Mouse (Mus musculus): ENCODE measurements around the gene St6galnac3.
A peak's percentile ranks its signal among the peaks of the same experiment; 100 is the strongest.

St6galnac3 gene

DNA sequence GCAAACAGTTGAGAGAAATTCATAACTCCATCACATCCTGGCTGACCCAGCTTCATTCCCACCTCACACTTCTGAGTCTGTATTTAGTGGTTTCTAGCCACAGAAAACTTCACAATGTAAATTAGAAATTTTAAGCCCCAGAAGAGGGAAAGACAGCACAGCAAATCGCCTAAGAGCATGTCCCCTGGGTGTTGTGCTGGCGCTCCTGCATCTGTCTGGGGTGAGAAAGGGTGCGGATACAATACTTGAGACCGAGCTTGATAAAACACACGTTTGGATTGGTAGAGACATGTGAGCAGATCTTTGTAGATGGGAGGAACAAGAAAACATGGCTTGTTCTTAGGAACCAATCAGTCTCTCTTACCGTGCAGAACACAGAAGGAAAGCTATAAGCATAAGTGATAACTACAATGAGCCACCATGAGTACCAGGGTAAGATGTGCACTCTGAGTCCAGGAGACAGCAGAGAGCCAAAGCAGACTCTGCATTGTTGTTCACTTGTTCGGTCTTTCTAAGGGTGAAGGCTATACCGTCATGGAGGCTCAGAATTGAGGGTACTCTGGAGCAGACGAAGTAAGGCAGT lies 214.8 kb downstream of the St6galnac3 start:
- no peak for DNase-seq

DNA sequence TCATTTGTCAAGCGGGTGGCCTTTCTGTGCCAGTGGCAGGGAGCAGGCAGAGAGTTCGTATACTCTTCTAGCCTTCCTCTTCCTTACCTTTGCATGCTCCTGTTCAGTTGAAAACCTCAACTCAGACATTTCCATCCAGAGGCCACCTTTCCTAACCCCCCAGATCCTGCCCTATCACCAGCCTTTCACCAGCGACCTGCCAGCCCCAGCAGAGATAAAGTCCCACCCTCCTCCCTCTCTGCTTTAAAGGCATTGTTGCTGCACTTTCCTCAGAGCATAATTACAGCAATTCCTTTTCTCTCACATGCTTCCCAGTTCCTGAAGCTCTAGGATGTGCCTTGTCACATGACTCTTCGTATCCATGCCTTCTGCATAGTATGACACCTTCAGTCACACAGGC lies 215.3 kb downstream of the St6galnac3 start:
- DNase-seq: no peak

DNA sequence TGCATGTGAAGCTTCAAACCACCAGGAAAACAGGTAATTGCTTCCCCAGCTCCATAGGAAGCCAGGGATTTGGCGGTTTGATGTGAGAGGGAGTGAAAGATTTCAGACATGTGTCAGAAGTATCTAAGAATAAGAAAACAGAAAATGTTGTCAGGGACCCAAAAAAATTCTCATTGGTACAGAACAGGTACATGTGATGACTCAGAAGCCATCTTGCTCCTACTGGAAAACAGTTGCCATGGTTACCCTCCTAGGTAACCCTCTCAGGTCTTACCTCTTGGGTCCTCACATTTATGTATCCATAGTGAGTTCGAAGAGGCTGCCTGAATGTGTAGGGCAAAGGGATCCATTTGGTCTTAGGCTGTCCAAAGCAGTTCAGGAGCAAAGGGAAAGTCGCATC lies 215.9 kb downstream of the St6galnac3 start:
- no peak for DNase-seq

DNA sequence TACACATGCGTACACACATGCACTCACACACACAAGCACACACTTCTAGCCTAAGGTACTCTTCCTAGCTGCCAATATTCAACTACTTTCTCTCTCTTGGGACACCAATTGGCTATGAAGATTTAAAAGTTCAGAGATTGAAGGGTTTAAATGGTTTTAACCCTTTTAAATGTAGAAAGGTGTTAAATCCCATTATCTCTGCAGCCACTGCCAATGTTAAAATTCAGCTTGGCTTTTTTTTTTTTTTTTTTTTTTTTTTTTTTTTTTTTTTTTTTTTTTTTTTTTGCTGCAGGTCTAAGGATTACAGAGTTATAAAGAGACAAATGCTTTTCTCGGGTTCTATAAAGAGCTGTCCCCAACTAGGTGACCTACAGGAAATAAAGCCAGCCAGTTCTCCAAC lies 216.4 kb downstream of the St6galnac3 start:
- DNase-seq: no peak

DNA sequence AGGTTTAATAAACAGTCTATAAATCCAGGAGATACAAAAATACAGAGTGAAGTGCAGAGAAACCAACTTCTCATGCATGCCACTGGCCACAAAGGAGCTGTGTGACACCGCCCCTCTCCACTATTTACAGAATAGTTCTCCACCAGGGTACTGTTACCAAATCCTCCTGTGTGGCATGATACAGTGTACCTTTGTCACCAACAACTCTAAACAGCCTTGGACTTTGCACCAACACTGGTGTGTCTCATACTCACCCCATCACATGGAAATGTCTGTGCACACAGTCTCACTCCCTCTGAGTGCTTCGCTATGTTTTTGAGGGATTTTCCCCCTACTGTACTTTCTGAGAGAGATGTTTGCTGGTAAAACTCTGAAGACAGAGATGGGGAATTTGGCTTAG lies 217.4 kb downstream of the St6galnac3 start:
- no peak for DNase-seq

DNA sequence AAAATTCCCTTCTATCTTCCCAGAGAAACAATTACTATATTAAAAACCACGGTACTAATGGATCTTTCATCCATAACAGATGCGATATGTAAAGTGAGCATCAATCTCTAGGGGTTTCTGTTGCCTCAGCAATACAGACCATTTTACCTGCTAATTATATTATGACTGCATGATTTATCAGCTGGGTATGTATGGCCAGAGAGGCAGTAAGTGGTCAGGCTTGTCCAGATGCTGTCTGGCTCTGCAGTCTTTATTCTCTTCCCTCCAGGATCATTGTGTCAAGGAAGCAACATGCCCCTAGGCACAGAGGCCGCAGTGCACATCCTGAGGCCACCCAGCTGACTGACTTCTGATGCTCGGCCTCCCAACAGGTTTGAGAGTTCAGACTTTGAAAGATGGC lies 222.5 kb downstream of the St6galnac3 start:
- DNase-seq: no peak

DNA sequence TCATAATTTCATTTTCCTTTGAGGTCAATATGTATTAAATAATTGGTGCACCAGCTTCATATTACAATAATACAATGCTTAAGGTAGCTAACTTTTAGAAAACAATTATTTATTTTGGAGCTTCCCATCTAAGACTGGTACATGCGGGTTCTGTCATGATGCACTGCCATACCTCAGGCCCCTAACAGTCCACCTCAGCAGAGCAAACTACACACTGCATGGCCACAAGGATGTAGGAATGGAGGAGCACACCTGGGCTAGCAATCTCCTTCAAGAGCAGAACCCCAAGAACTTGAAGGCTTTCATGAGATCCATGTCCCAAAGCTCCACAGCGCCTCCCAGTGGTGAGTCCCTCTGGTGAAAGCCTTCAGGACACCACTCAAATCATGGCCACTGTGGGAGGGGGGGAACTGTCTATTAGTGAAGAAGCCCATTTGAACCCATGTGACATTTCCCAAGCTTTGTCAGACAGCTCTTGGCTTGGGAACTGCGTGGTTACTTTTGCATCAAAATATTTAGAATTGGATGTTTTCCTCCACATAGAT lies 223.6 kb downstream of the St6galnac3 start:
- DNase-seq: peak; percentile 93 to 96

DNA sequence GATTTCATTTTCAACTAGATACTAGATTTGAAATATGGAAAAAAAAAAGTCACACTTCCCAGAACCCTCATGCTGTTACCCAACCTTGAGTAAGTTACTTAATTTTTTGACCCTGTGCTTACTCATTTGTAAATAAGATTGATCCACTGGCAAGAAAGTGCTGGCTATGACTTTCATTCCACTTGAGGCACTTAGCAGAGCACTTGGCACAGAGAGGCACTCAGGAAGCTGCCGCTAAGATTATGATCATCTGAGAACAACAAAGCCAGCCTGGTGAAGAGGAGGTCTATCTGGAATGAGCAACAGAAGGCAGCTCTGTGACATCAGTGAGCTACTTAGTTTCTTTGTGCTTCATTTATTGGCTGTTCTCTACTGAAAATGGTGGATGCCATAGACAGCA lies 232.0 kb downstream of the St6galnac3 start:
- no peak for DNase-seq

DNA sequence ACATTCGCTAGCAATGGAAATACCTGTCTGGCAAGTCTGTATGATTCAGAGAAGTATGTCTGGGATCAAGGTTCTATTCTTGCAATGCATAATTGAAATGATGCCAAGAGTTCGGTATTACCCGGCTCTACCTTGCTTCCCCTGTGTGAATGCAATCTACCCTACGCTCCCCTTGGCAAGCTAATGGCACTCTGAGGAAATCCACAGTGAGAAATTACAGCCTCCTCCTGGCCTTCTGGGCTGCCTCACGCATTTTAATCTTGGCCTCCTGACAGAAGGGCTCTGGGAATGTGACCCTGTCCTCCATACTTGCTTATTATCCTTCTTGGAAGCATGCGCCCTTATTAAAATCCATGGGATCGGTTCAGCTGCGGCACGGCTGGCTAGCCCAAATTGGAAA lies 235.3 kb downstream of the St6galnac3 start:
- peak; percentile 61 to 70 for DNase-seq

DNA sequence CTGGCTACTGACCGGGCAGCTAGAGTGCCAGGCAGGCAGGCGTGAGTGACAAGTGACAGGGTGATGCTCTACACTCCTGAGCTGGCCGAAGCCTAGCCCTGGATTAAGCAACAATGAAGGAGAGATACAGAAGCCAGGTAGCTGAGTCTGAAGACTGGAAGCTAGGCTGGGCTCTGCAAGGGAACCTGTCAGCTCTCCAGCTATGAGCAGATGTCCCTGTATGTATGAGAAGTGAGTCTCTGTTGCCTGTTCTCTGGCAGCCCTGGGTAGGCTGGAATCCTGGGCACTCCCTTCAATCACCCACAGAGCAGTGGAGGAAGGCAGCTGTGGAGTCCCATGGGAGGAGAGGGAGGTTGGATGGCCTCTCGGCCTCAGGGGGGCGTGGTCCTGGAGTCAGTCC lies 236.0 kb downstream of the St6galnac3 start:
- peak; percentile 32 to 43 for DNase-seq

DNA sequence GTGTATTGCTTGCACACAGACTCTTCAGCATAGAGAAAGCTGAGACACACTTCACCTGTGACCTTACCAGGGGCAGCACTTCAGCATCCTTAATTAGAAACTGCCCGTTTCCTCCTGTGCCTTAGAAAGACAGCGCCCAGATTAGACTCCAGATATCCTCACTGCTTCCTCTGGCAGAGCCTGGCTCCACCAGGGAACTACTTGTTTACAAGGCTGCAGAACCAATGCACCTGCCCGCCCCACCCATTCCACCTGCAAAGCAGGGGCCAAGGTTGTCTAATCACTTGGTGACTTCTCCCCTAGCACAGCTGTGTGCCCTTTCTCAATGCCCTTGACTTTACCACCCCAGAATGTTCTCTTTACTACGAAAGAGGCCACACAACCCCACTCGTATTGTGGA lies 239.8 kb downstream of the St6galnac3 start:
- no peak for DNase-seq

DNA sequence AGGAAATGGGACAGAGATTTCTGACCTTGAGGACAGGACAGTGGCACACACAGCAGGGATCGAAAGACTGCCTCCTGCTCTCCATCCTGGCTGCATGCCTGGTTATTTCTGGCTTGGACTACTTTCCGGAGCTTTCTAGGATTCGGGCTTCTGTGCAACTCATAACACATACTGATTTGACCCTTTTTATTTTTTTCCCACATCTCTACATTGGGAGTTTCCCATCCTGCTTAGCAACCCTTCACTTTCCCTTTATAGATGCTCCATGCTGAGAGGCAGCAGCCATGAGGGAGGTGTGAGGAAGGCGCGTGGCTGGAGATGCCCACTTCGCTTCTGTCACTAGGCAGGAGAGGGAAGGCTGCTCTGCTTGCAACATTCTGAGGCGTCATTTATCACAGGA lies 240.3 kb downstream of the St6galnac3 start:
- DNase-seq: peak; percentile 90 to 92

DNA sequence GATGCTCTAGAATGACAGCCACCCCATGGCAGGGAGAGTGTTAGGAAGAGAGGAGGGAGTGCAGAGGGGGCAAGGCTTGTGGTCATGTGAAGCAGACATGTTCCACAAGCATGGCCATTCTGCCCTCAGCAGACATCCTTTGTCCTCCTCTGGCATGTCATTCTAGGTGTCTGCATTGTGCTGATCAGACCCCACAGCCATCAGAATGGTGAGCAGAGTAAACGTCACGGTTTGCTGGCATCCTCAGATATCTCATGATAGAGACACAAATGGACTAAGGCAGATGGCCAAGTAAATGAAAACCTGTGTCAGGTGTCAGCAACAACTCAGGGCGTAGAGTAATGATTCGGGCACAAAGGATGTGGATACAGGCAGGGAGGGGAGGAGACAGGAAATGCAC lies 241.3 kb downstream of the St6galnac3 start:
- DNase-seq: no peak

DNA sequence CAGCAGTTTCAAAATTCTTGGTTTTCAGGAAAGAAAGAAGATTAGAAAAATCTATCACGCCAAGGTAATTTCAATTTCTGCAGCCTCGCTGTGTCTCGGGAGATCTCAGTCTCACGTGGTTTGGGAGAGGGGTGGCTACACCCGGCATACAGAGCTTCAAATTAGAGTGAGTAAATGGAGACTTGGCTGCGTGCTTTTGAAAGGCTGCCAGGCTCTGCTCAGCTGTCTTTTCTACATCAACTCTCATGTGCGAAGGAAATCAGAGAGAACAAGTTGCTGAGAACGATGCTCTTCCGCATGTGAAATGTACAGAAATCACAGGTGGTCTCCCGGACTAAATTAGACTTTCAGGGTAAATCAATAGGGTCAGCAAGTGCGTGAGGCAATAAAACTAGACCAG lies 242.9 kb downstream of the St6galnac3 start:
- peak; percentile 79 to 80 for DNase-seq

DNA sequence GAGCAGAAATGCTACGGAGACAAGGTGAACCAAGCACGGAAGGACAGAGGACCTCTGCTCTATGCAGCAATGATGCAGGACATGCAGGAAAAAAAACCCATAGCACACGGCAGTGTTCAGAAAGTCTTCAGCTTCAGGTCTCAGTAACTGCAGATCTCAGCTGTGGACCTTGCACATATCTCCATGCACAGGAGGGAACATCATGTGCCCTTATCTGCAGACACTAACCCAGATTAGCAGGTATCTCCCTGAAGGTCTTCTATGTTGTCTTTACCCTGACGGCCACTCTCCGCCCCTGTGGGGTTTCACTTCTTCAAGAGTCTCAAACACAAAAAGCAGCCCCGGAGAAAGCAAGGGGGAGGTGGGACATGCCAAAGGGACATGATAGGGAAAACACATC lies 244.0 kb downstream of the St6galnac3 start:
- no peak for DNase-seq

DNA sequence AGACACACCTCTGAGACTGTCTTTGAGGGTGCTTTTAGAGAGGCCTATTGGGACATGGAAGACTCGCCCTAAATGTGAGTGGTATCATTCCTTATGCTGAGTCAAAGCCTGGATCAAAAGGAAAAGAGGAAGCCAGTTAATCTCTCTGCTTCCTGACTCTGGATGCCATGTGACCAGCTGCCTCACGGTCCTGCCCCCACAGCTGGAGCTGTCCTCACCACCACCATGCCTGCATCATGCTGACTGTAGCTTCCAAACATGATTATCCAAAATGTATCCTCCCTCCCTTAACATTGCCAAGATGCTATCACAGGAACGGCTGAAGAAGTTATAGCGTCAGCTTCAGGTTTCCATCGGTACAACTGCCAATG lies 244.4 kb downstream of the St6galnac3 start:
- no peak for DNase-seq

DNA sequence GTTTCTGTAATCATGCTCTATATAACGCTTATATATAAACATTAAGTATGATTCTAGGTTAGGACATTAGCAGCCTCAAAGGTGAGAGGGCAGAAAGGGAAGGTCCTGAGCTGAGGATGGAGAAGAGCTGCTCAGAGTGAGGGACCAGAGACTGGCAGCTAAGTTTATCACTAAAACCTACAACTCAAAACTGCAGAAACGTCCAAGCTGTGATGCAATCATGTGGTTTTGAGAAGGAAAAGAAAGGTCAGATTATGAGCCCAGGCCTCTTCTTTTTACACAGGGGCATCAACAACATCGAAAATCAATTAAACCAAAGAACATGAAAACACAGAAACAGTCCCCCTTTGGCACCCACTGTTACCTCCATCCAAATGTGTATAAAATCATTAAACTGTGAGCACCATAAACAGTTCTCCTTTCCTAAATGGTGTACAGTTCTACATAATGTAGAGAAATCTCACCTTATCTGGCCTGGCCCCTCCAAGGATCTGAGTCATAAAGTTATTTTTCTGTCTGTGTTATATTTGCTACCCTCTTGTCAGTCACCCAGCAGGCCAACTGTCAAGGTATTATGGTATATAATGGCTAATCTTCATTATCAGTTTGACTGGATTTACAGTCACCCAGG lies 244.9 kb downstream of the St6galnac3 start:
- DNase-seq: no peak

DNA sequence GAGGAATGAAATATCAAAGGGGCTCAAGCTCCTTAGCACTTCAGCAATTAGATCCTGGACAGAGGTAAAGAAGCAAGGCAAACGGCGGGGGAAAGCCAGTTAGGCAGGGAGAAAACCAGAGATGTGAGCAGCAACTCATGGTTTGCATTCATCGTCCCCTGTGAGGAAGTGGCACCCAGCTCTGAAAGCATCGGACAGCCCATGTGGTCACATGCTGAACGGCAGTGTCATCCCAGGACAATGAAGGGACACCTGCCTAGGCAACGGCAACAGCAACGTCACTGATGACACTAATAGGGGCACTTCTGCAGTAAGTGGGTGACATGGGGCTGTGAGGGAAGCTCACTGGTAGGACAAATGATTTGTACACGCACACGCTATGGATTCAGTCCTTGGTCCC lies 249.1 kb downstream of the St6galnac3 start:
- no peak for DNase-seq

DNA sequence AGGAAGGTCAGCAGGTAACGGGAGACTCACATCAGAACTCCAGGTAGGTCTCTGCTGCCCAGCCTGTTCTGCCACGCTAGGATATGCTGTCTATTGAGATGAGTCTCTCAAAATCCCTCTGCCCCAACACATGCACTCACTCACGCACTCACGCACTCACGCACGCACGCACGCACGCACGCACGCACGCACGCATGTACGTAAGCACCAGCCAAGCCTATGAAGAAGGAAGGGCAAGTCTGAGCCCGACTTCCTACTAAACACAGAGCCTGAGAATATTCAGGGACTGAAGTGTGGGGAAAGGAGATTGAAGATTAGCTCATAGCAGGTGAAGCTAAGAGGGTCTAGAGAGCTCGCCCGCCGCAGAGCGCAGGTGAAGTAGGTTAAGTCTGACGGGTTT lies 249.5 kb downstream of the St6galnac3 start:
- DNase-seq: no peak

DNA sequence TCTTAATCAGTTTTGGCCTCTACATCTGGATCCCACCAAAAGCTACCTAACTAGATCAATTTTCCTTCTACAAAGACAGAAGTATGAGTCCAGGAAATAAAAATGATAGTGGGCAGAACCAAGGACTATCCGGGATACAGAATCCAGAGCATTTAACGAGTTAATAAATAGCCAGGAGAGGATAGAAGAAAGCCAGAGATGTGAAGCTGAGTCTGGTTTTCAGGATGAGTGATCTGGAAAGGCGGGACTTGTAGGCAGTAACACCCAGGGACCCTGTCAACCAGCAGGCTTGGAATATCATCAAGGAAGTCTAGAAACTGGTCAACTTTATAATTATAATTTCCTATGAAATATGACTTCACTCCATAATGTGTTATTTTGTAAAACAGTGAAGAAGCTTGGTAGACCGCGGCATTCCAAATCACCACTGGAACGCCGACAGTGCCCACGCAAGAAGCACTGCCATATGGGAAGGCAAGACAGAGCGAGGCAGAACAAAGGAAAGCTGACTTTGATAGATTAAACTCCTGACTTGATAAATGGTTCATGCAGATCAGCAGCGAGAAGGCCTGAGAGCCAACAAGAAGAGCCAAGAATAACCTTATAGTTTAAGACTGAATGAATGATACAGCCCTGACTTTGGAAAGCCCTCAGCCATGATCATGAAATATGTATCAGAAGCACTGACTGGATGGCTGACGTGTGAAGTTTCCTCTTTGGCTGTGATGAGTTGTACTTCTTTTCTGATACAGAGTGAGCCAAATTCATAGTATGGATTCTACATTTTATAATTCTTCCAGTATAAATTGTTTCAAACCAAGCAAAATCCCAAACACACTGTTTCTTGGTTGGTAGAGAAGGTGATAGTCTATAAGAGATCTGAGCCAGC lies 252.1 kb downstream of the St6galnac3 start:
- DNase-seq: no peak

DNA sequence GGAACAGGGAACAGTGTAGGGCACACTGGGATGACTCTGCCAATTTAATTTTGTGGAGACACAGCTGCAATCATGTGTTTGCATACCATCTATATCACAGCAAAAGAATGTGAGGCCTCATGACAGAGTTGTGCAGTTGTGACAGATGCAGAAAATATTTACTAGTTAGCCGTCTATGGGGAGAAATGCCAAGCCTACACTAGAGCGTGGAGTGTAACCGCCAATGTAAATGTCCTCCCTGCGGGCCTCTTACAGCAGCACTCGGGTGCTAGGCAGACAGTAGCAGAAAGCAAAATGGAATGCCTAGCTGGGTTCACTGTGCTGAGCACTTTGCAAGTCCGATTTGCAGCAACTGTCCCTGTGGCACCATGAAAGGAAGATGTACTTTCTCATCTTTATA lies 261.1 kb downstream of the St6galnac3 start:
- no peak for DNase-seq

DNA sequence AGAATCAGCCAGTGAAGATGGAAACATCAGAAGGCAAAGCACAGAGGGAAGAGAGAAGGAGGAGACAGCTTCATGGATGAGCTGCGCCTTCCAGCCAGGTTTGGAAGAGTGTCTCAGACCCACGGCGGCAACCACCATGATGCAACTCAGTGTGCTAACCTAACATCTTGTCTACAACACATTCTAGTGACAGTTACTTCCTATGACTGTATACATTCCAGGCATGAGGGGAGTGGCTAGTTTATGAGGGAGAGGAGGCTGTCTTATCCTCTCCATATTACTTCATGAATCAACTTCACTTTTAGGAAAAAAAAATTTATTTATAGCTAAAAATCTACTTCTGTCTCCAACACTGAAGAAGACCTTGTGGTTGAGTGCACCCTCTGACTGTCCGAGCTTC lies 264.8 kb downstream of the St6galnac3 start:
- no peak for DNase-seq

DNA sequence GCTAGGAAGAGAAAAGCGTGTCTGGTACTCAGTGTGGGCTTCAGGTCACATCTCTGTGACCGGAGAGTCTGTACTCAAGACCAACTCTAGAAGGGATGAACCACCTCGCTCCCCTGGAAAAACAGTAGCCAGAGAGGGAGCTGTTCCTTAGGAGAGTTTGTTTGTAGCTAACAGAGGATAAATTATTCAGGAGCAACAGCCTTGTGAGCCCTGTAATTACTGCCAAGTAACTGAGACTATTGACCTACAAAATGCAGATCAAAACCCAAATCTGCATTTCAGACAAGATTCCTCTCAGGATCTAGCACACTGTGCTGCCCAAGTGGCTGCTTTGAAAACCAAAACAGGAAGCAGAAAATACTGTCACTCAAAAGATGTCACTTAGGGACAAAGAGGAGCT lies 266.4 kb downstream of the St6galnac3 start:
- DNase-seq: no peak

DNA sequence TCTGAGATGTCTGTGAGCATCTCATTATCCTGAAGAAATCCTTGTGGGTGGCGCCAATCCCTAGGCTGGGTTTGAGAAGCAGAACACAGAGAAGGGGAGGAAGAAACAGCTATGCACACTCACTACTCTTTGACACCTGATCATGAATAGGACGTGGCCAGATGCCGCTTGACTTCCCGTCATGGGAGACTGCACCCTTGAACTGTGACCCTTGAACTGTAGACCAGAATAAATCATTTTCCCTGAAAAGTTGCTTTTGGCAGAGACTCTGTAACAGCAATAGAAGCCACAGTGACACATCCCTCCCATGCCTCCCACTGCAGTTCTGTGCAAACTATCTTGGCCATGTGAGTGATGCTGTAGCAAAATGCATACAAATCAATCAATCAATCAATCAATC lies 267.3 kb downstream of the St6galnac3 start:
- DNase-seq: no peak
